Mouse (Mus musculus): ENCODE data around the gene Trip4. TPM values are rescaled to one million over a fixed set of nuclear protein-coding genes. Genes with fewer than 3 reads are reported as not detected.

The Trip4 gene
- polyA plus RNA-seq (2014; fragmentation: Illumina TruSeq; extraction: RNeasy Lipid Tissue Mini Kit (QIAGEN cat#74804); ENCODE audit: low read depth, low replicate concordance), result 40.6 TPM

DNA sequence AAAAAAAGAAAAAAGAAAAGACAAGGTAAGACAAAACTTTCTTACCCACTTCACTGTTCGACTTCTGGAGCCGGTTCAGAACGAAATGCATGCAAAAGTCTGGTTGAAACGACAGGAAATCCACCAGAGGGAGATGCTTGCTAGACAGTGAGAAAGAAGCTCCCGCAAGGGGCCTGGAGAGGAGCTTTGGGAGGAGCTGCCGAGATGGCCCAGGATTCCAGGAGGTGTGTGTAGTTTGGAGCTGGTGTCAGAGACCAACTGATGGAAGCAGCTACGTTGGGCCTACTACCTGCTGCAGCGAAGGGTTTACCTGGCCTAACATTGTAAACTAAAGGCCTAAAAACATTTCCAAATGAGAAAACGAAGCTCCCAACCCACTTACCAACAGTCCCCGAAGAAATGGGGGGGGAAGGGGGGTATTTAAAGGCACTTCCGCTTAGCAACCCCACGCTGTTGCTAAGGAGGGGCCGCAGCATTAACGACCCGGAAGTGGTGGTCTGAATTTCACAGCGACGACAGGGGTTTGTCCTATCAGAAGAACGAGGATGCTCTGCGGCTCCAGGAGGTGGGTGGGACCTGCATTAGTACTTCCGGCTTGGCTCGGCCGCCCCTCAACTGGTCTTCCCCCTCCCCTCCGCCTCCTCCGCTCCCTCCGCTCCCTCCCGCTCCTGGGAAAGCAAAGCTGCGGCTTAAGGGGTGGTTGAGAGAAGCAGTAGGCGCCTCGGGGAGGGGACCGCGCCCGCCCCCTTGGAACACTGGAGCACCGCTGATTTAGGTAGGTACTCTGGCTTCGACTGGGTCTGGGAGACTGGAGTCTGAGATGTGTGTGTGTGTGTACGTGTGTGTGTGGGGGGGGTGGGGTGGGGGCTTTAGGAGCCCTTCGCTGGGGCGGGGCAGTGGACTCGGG is at the start of gene Trip4, which contains the start of gene Csnk1g1:
Gene Trip4 (minus strand): TSS at position 401 of the 907 bp plus-strand sequence.
Gene Csnk1g1 (plus strand): TSS at position 531 of the 907 bp plus-strand sequence.

DNA sequence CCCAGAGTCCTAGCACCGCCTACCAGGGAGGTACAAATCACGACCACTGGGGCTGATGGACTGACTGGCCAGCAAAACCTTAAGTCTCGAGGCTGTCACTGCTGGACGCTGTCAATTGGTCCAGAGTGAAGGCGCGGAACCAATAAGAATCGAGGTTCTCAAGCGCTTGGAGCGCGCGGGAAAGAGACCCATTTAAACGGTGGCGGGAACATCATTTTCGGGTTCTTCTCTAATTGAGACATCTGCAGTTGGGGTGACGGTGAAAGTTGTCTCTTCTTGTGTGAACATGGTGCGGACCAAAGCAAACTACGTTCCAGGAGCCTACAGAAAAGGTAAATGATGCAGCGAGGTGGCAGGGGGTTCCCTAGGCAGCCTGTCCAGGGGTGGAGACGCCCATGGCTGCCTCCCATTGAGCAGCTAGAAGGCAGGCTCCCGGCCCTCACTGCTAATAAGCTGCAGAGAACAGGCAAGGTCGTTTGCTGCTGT is 18.4 kb downstream of the Trip4 start, which contains the start of gene Pclaf:
Gene Pclaf (plus strand): TSS at position 95 of the 486 bp plus-strand sequence.

DNA sequence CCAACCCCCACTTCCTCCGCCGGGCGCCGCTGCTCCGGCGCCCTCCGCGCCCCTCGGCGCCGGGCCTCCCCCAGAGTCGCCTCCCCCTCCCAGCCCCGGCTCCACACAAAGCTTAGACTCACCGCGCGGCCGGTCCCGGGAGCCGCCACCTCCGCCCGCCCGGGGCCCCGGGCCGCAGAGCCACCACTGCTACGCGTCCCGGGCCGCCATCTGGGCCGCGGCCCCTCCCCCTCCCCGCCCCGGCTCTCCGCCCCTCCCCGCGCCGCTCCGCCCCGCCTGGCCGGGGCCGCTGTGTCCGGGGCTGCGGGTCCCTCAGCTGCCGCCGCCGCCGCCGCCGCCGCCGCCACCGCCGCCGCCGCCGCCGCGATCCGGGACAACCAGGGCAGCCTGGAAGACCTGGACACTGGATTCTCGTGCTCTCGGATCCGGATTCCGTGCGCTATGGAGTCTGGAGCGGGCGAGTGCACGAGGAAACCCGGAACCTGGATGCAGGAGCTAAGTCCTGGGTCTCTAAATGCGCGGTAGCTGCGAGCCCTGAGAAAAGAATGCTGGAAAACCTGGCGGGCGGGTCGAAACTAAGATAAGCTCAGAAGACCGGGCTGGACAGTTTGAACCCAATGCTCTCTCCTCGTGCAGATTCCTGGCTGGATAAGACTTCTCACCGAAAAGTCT is 81.1 kb downstream of the Trip4 start, which contains the start of gene Zfp609:
Gene Zfp609 (minus strand): TSS at position 221 of the 672 bp plus-strand sequence.

Other genes with a start within 250 kb of the Trip4 start
- 44.7 TPM for gene Oaz2, start 240.8 kb downstream of the Trip4 start, polyA plus RNA-seq (2014; fragmentation: Illumina TruSeq; extraction: RNeasy Lipid Tissue Mini Kit (QIAGEN cat#74804); ENCODE audit: low read depth, low replicate concordance)
- 10.1 TPM for gene Zfp609, start 81.2 kb downstream of the Trip4 start, polyA plus RNA-seq (2014; fragmentation: Illumina TruSeq; extraction: RNeasy Lipid Tissue Mini Kit (QIAGEN cat#74804); ENCODE audit: low read depth, low replicate concordance)
- 32.9 TPM for gene Pclaf, start 18.6 kb downstream of the Trip4 start, polyA plus RNA-seq (2014; fragmentation: Illumina TruSeq; extraction: RNeasy Lipid Tissue Mini Kit (QIAGEN cat#74804); ENCODE audit: low read depth, low replicate concordance)
- 38.0 TPM for gene Csnk1g1, start 130 bp upstream of the Trip4 start, polyA plus RNA-seq (2014; fragmentation: Illumina TruSeq; extraction: RNeasy Lipid Tissue Mini Kit (QIAGEN cat#74804); ENCODE audit: low read depth, low replicate concordance)
- gene Ppib, start 151.4 kb upstream of the Trip4 start, polyA plus RNA-seq (2014; fragmentation: Illumina TruSeq; extraction: RNeasy Lipid Tissue Mini Kit (QIAGEN cat#74804); ENCODE audit: low read depth, low replicate concordance), result 219 TPM
- not detected for gene Snx22, start 160.9 kb upstream of the Trip4 start, polyA plus RNA-seq (2014; fragmentation: Illumina TruSeq; extraction: RNeasy Lipid Tissue Mini Kit (QIAGEN cat#74804); ENCODE audit: low read depth, low replicate concordance)
- gene Snx1, start 217.8 kb upstream of the Trip4 start, polyA plus RNA-seq (2014; fragmentation: Illumina TruSeq; extraction: RNeasy Lipid Tissue Mini Kit (QIAGEN cat#74804); ENCODE audit: low read depth, low replicate concordance), result 166 TPM
- 169 TPM for gene Ciao2a, start 217.8 kb upstream of the Trip4 start, polyA plus RNA-seq (2014; fragmentation: Illumina TruSeq; extraction: RNeasy Lipid Tissue Mini Kit (QIAGEN cat#74804); ENCODE audit: low read depth, low replicate concordance)
- gene Dapk2, start 249.4 kb upstream of the Trip4 start, polyA plus RNA-seq (2014; fragmentation: Illumina TruSeq; extraction: RNeasy Lipid Tissue Mini Kit (QIAGEN cat#74804); ENCODE audit: low read depth, low replicate concordance), result 18.3 TPM